Mouse (Mus musculus): ENCODE measurements around the gene Btrc. TPM values are rescaled to one million over a fixed set of nuclear protein-coding genes. Genes with fewer than 3 reads are reported as not detected.

Btrc gene
- polyA plus RNA-seq, 1 experiment from 2014 or later, result 65.1 TPM

DNA sequence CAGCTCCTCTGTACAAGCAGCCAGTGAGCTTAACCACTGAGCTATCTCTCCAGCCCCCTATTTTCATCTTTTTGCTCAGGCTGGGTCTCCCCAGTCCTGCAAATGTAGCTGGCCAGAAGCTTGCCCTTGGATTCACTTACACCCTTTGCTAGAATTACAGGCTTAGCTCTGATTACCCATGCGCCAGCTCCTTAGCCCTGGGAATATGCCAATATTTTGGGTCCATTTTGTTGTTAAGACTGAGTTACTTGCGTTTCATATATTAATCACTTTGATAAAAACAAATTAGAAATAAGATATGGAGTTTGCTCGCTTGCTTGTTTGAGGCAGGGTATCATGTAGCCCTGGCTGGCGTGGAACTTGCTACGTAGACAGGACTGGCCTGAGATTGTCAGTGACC lies 74.7 kb downstream of the Btrc start:
- Histone ChIP-seq H3K4me3 (replicated peaks; ENCODE audit: low read length) (no peak overlapping the region), H3K36me3 (ENCODE audit: control insufficient read depth, insufficient read depth) (no peaks in the 10 kb centered on the region), H3K27me3 (replicated peaks; ENCODE audit: control insufficient read depth, insufficient read depth, low read length) (no peaks in the 10 kb centered on the region), H3K9me3 (ENCODE audit: control insufficient read depth, low read length) (no peaks in the 10 kb centered on the region), H3K27ac (ENCODE audit: low read length) (no peak overlapping the region), H3K9ac (replicated peaks; ENCODE audit: low read depth, low read length) (no peak overlapping the region), H3K4me2 (ENCODE audit: low read length) (no peak overlapping the region), H3K4me1 (replicated peaks; ENCODE audit: control insufficient read depth, insufficient read depth, low read length) (peaks cover 8% of the 10 kb centered on the region)
- no peak for ATAC-seq
- WGBS, result 96% methylated on average over 5 of the region's 5 CpGs

DNA sequence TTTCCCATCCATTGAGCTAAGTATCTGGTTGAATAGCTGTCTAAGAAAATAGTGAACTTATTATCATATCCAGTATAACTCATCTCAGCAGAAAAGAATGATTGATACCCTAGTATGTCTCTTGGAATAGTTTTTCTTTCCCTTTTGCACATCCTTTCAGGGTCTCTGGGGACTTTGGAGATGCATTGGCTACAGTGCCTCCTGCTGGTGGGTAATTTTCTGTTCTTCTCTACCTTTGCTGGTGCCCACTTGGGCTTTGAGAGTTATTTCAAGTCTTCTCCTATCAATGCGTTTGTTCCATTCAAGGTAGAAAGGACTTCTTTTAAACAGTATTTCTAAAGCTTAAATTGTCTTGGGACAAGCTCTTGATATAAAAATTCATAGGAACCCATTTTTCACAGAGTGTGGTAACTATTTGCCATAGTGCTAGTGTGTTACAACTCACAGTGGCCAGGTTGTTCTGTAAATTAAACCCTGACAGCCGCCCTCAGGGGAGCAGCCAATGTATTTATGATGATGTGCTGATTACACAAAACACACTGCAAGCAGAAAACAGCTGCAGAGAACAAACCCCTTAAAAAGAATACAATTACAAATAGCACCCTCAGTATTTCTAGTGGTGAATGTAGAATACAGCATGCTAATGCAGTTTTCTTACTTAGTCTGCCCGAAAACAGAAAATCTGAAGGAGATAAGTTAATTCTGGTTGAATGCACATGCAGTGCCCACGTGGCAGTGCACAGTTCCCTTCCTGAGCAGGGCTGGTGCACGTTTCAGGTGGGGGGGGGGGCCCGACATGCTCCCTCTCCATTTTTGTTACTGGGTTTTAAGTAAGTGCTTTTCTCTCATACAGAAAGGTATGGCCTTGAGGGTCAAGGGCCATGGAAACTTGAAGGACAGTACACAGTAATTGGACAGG lies 75.7 kb downstream of the Btrc start:
- Histone ChIP-seq H3K4me2 (ENCODE audit: low read length) (no peak overlapping the region), H3K36me3 (ENCODE audit: control insufficient read depth, insufficient read depth) (no peaks in the 10 kb centered on the region), H3K9me3 (ENCODE audit: control insufficient read depth, low read length) (no peaks in the 10 kb centered on the region), H3K9ac (replicated peaks; ENCODE audit: low read depth, low read length) (no peak overlapping the region), H3K27me3 (replicated peaks; ENCODE audit: control insufficient read depth, insufficient read depth, low read length) (no peaks in the 10 kb centered on the region), H3K27ac (ENCODE audit: low read length) (no peak overlapping the region), H3K4me3 (replicated peaks; ENCODE audit: low read length) (no peak overlapping the region), H3K4me1 (replicated peaks; ENCODE audit: control insufficient read depth, insufficient read depth, low read length) (peaks cover 8% of the 10 kb centered on the region; the same call in 1 of the 2 replicates)
- 40% methylated on average over 6 of the region's 6 CpGs for whole genome bisulfite sequencing
- no peak for ATAC-seq

GRCm38 (mm10) chr19:45440554-45441175 lies 77.1 kb downstream of the Btrc start:
- H3K27ac ChIP-seq (ENCODE audit: low read length), result no peak overlapping the region
- ATAC-seq, result no peak
- WGBS, result 49% methylated on average over 10 of the region's 10 CpGs

DNA sequence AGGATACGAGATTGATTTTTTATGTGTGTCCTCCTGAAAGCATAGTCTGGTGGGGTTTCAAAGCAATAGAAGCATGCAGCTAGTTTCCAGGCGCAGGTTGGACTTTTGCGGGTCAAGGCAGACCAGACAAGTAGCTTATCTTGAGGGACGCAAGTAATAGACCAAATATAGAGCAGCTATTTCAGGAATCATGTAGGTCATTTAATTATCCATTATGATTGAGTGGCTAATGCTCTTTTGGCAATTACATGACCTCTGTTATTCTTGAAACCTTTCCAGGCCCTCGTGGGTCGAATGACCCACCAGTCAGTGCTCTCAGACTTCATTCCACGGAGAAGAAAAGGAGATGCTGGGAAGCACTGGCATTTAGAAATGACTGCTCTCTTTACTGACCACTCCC lies 78.2 kb downstream of the Btrc start:
- Histone ChIP-seq H3K27ac (ENCODE audit: low read length) (no peak overlapping the region), H3K4me1 (replicated peaks; ENCODE audit: control insufficient read depth, insufficient read depth, low read length) (peaks cover 19% of the 10 kb centered on the region), H3K4me3 (replicated peaks; ENCODE audit: low read length) (no peak overlapping the region), H3K27me3 (replicated peaks; ENCODE audit: control insufficient read depth, insufficient read depth, low read length) (no peaks in the 10 kb centered on the region), H3K9me3 (ENCODE audit: control insufficient read depth, low read length) (no peaks in the 10 kb centered on the region), H3K4me2 (ENCODE audit: low read length) (no peak overlapping the region), H3K36me3 (ENCODE audit: control insufficient read depth, insufficient read depth) (no peaks in the 10 kb centered on the region), H3K9ac (replicated peaks; ENCODE audit: low read depth, low read length) (no peak overlapping the region)
- WGBS, result 54% methylated on average over 7 of the region's 7 CpGs
- ATAC-seq, result no peak

More at GRCm38 (mm10) chr19:45440554-45441175, 77.1 kb downstream of the Btrc start:
- Histone ChIP-seq H3K4me2 (ENCODE audit: low read length) (no peak overlapping the region), H3K4me3 (replicated peaks; ENCODE audit: low read length) (no peak overlapping the region), H3K27me3 (replicated peaks; ENCODE audit: control insufficient read depth, insufficient read depth, low read length) (no peaks in the 10 kb centered on the region), H3K4me1 (replicated peaks; ENCODE audit: control insufficient read depth, insufficient read depth, low read length) (peaks cover 14% of the 10 kb centered on the region), H3K9me3 (ENCODE audit: control insufficient read depth, low read length) (no peaks in the 10 kb centered on the region), H3K9ac (replicated peaks; ENCODE audit: low read depth, low read length) (no peak overlapping the region), H3K36me3 (ENCODE audit: control insufficient read depth, insufficient read depth) (no peaks in the 10 kb centered on the region)

DNA sequence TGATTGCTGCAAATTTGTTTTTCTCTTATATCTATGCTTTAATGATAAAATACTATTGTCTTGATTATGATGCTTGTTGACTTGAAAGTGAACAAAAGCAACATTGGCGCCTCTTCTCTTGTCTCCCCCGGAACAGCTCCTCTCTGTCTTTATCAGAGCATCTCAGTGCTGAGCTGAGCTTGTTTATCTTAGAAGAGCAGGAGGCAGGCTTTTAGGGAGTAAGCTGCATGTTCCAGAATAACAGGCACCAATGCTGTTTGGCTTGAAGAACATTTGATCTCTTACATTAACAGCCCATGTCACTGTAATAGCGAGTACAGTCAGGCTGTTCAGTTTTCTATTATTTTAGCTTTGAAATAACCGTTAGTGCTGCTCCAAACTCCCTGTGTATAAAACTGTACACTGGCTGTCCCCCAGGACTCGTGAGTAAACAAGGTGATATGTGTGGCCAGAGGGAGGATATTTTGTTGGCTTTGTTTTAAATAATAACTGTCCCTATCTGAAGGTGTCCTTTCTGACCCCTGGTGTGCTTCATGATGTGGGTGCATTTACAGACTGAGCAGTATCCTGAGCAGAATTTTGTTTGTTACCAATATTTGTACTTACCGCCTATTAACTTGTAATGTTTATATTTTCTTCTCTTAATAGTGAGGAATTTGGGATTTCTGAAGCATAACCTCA lies 81.9 kb downstream of the Btrc start:
- Histone ChIP-seq H3K4me2 (ENCODE audit: low read length) (no peak overlapping the region), H3K4me3 (replicated peaks; ENCODE audit: low read length) (no peak overlapping the region), H3K36me3 (ENCODE audit: control insufficient read depth, insufficient read depth) (no peaks in the 10 kb centered on the region), H3K27ac (ENCODE audit: low read length) (peak overlapping the region; percentile 21), H3K9ac (replicated peaks; ENCODE audit: low read depth, low read length) (no peak overlapping the region), H3K9me3 (ENCODE audit: control insufficient read depth, low read length) (no peaks in the 10 kb centered on the region), H3K27me3 (replicated peaks; ENCODE audit: control insufficient read depth, insufficient read depth, low read length) (no peaks in the 10 kb centered on the region), H3K4me1 (replicated peaks; ENCODE audit: control insufficient read depth, insufficient read depth, low read length) (peaks cover 29% of the 10 kb centered on the region)
- ATAC-seq, result no peak
- 61% methylated on average over 6 of the region's 6 CpGs for WGBS

- ATAC-seq, result peak; percentile 69
- H3K36me3 ChIP-seq (ENCODE audit: control insufficient read depth, insufficient read depth), result no peaks in the 10 kb centered on the region
- H3K27ac ChIP-seq (ENCODE audit: low read length), result peak overlapping the region; percentile 81
- H3K27me3 ChIP-seq (replicated peaks; ENCODE audit: control insufficient read depth, insufficient read depth, low read length), result no peaks in the 10 kb centered on the region
- no peak overlapping the region for H3K4me3 ChIP-seq (replicated peaks; ENCODE audit: low read length)
- H3K9me3 ChIP-seq (ENCODE audit: control insufficient read depth, low read length), result no peaks in the 10 kb centered on the region
- peak overlapping the region; percentile 37 for H3K4me2 ChIP-seq (ENCODE audit: low read length)
- H3K4me1 ChIP-seq (replicated peaks; ENCODE audit: control insufficient read depth, insufficient read depth, low read length), result peaks cover 26% of the 10 kb centered on the region
- H3K9ac ChIP-seq (replicated peaks; ENCODE audit: low read depth, low read length), result 0 out of 2 replicates have a peak overlapping the region, but pooled peaks have one; percentile 8
- WGBS, result 15% methylated on average over 7 of the region's 7 CpGs
These were observed 83.1 kb downstream of the Btrc start for GRCm38 (mm10) chr19:45446631-45447030.

GRCm38 (mm10) chr19:45447222-45447621 lies 83.7 kb downstream of the Btrc start:
- no peaks in the 10 kb centered on the region for H3K9me3 ChIP-seq (ENCODE audit: control insufficient read depth, low read length)
- no peaks in the 10 kb centered on the region for H3K36me3 ChIP-seq (ENCODE audit: control insufficient read depth, insufficient read depth)
- H3K4me3 ChIP-seq (replicated peaks; ENCODE audit: low read length), result no peak overlapping the region
- no peak overlapping the region for H3K9ac ChIP-seq (replicated peaks; ENCODE audit: low read depth, low read length)
- H3K27ac ChIP-seq (ENCODE audit: low read length), result peak overlapping the region; percentile 81
- 28% methylated on average over 2 of the region's 2 CpGs for WGBS
- peaks cover 24% of the 10 kb centered on the region for H3K4me1 ChIP-seq (replicated peaks; ENCODE audit: control insufficient read depth, insufficient read depth, low read length)
- no peaks in the 10 kb centered on the region for H3K27me3 ChIP-seq (replicated peaks; ENCODE audit: control insufficient read depth, insufficient read depth, low read length)
- 0 out of 2 replicates have a peak overlapping the region, but pooled peaks have one; percentile 7 for H3K4me2 ChIP-seq (ENCODE audit: low read length)
- ATAC-seq, result peak; percentile 83

DNA sequence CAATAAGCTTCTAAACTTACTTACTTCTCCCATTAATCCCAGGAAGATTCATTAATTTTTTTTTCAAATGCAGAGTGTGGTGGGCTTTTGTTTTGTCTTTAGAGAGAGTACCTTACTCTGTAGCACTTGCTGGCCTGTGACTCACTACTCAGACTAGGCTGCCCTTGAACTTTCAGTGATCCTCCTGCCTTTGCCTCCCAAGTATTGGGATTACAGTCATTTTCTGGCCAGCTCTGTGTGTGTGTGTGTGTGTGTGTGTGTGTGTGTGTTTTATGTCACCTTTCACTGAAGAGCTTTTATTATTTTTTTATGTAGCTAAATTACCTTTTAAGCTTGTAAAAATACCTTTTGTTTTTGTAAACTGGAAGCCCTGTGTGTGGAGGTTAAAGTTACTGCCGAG lies 84.4 kb downstream of the Btrc start:
- Histone ChIP-seq H3K9me3 (ENCODE audit: control insufficient read depth, low read length) (no peaks in the 10 kb centered on the region), H3K36me3 (ENCODE audit: control insufficient read depth, insufficient read depth) (no peaks in the 10 kb centered on the region), H3K4me2 (ENCODE audit: low read length) (no peak overlapping the region), H3K4me1 (replicated peaks; ENCODE audit: control insufficient read depth, insufficient read depth, low read length) (peaks cover 24% of the 10 kb centered on the region), H3K27ac (ENCODE audit: low read length) (peak overlapping the region; percentile 81), H3K4me3 (replicated peaks; ENCODE audit: low read length) (no peak overlapping the region), H3K27me3 (replicated peaks; ENCODE audit: control insufficient read depth, insufficient read depth, low read length) (no peaks in the 10 kb centered on the region), H3K9ac (replicated peaks; ENCODE audit: low read depth, low read length) (no peak overlapping the region)
- ATAC-seq, result no peak
- WGBS, result 73% methylated on average over 1 of the region's 1 CpGs

GRCm38 (mm10) chr19:45454391-45454790 lies 90.9 kb downstream of the Btrc start:
- Histone ChIP-seq H3K4me1 (replicated peaks; ENCODE audit: control insufficient read depth, insufficient read depth, low read length) (peaks cover 6% of the 10 kb centered on the region; the same call in 1 of the 2 replicates), H3K36me3 (ENCODE audit: control insufficient read depth, insufficient read depth) (no peaks in the 10 kb centered on the region), H3K4me3 (replicated peaks; ENCODE audit: low read length) (no peak overlapping the region), H3K27ac (ENCODE audit: low read length) (no peak overlapping the region), H3K9me3 (ENCODE audit: control insufficient read depth, low read length) (no peaks in the 10 kb centered on the region), H3K9ac (replicated peaks; ENCODE audit: low read depth, low read length) (no peak overlapping the region), H3K4me2 (ENCODE audit: low read length) (no peak overlapping the region), H3K27me3 (replicated peaks; ENCODE audit: control insufficient read depth, insufficient read depth, low read length) (no peaks in the 10 kb centered on the region)
- WGBS, result 96% methylated on average over 3 of the region's 3 CpGs
- no peak for ATAC-seq
